ENCODE assay signal across 25 mouse cellular contexts in the genomic region with DNA sequence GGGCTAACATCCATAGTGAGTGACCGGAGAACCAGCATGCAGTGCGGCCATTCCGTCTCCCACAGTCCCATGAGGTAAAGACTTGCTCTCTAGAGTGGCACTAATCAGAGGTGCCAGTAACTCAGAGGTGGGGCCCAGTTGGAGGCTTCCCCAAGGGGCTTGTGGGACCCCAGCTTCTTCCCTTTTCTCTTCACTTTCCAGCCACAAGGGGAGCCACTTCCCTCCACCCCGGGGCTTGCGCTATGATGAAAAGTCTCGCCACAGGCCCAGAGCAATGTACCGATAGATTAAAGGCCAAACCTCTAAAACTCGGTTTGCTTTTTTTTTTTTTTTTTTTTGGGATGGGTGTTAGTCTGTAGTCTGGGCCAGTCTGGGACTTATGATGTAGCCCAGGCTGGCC. TPM values are rescaled to one million over a fixed set of nuclear protein-coding genes. Genes with fewer than 3 reads are reported as not detected.
A peak's percentile ranks its signal among the peaks of the same experiment; 100 is the strongest.
DNase-seq lines count a peak whose midpoint lies in the region; ATAC-seq and TF ChIP-seq lines count a peak whose summit lies in the region.
"Had no signal": no experiment of that assay in that cellular context is flagged by ENCODE, and none has a peak within 500 bp of the region (broad histone marks: within the 10 kb centered on the region; RNA-seq: fewer than 3 reads in every experiment).

No protein-coding gene starts in this region.

- peak; percentile 41; the same call in 1 of the 2 replicates for ATAC-seq in neutrophil, adult 5-6 weeks (ENCODE audit: extremely low read depth, insufficient number of reproducible peaks, low FRiP score, poor library complexity, severe bottlenecking)
- no peak for ATAC-seq in hindbrain, embryonic 13.5 days (ENCODE audit: low FRiP score)
- ATAC-seq: forebrain, embryonic 13.5 days; hindbrain, postnatal 0 days; intestine, embryonic 16.5 days; lung, postnatal 0 days had no signal

- no peaks in the 10 kb centered on the region for H3K36me3 ChIP-seq in hindbrain, embryonic 13.5 days
- H3K36me3 ChIP-seq: heart, embryonic 12.5 days; hindbrain, embryonic 10.5 days; limb, embryonic 13.5 days; liver, embryonic 15.5 days; midbrain, embryonic 12.5 days had no signal

- DNase-seq in layer of hippocampus, adult 2 months (ENCODE audit: low spot score in 2 of 2) = no peak
- no peak for DNase-seq in layer of hippocampus, postnatal 36 days
- peak; percentile 48 for DNase-seq in spleen, postnatal 36 days (ENCODE audit: low spot score in 2 of 2)
- DNase-seq in spleen, postnatal 4 days (ENCODE audit: low spot score in 2 of 2) = no peak
- DNase-seq in ZHBTc4 (ENCODE audit: low read depth, low spot score) = peak; percentile 12
- DNase-seq in adrenal gland, adult (ENCODE audit: inconsistent age in 2 of 2, low spot score in 1 of 2) = no peak
- DNase-seq: adrenal gland, adult 8-10 months; cerebellum, adult 2 months; cerebellum, postnatal 36 days; heart, postnatal 10 days; kidney, postnatal 25 days; right cerebral cortex, postnatal 14 days had no signal

- no peak overlapping the region for H3K9ac ChIP-seq in hindbrain, embryonic 13.5 days
- H3K9ac ChIP-seq: forebrain, embryonic 13.5 days; heart, embryonic 12.5 days; limb, embryonic 13.5 days; liver, embryonic 15.5 days; midbrain, embryonic 12.5 days had no signal

- H3K27ac ChIP-seq in layer of hippocampus, adult 2 months = peak overlapping the region; percentile 21; the same call in 1 of the 2 replicates
- H3K27ac ChIP-seq in hindbrain, embryonic 13.5 days = no peak overlapping the region
- H3K27ac ChIP-seq: forebrain, embryonic 13.5 days; hindbrain, embryonic 10.5 days; hindbrain, postnatal 0 days; limb, embryonic 13.5 days; liver, embryonic 15.5 days; macrophage; midbrain, embryonic 12.5 days had no signal

- no peak overlapping the region for H3K4me2 ChIP-seq in hindbrain, embryonic 13.5 days
- H3K4me2 ChIP-seq: forebrain, embryonic 13.5 days; heart, embryonic 12.5 days; limb, embryonic 13.5 days; liver, embryonic 15.5 days; midbrain, embryonic 12.5 days had no signal

- H3K4me3 ChIP-seq in layer of hippocampus, adult 2 months = no peak overlapping the region
- H3K4me3 ChIP-seq in hindbrain, embryonic 13.5 days = no peak overlapping the region
- H3K4me3 ChIP-seq: forebrain, embryonic 13.5 days; heart, embryonic 12.5 days; hindbrain, embryonic 10.5 days; limb, embryonic 13.5 days; liver, embryonic 15.5 days; midbrain, embryonic 12.5 days had no signal

- WGBS in hindbrain, embryonic 13.5 days = 94% methylated on average over 8 of the region's 8 CpGs

- H3K4me1 ChIP-seq in hindbrain, embryonic 13.5 days (replicated peaks) = no peaks in the 10 kb centered on the region
- H3K4me1 ChIP-seq: heart, embryonic 12.5 days; limb, embryonic 13.5 days; liver, embryonic 15.5 days; midbrain, embryonic 12.5 days had no signal

- peak; percentile 13; the same call in 1 of the 2 replicates for TF ChIP-seq CTCF in layer of hippocampus, adult 2 months (conservative IDR thresholded peaks at IDR 0.05)

- H3K9me3 ChIP-seq in hindbrain, embryonic 13.5 days = no peaks in the 10 kb centered on the region
- H3K9me3 ChIP-seq: forebrain, embryonic 13.5 days; heart, embryonic 12.5 days; hindbrain, embryonic 10.5 days; limb, embryonic 13.5 days; liver, embryonic 15.5 days; midbrain, embryonic 12.5 days had no signal

- no peaks in the 10 kb centered on the region for H3K27me3 ChIP-seq in hindbrain, embryonic 13.5 days
- H3K27me3 ChIP-seq: forebrain, embryonic 13.5 days; heart, embryonic 12.5 days; limb, embryonic 13.5 days; midbrain, embryonic 12.5 days had no signal

RNA-seq across cellular contexts. Expression of gene 1700016K19Rik, which starts 7.8 kb away (rescaled TPM):
- 1 to 10 TPM; 1.5 to 2.1 TPM for total RNA-seq in layer of hippocampus, adult 2 months (2021)
- 1 to 10 TPM; 1.8 to 2.3 TPM for total RNA-seq in layer of hippocampus, postnatal 36 days (2021)
- not detected in 2 replicates for total RNA-seq in neutrophil, adult 5-6 weeks (2017)
- 1.7 and 5.5 TPM in 2 replicates for polyA plus RNA-seq in hindbrain, embryonic 13.5 days (2015; fragmentation: Nextera tagmentation; extraction: Ambion mirVana)
- total RNA-seq: adrenal gland, adult 8-10 months; gastrocnemius, adult 18-20 months; heart, postnatal 10 days had no signal
- polyA plus RNA-seq: liver, embryonic 15.5 days; macrophage had no signal

RNA-seq across cellular contexts. Expression of gene Rflnb, which starts 35.7 kb away (rescaled TPM):
- 1 to 10 TPM; 7.0 to 9.5 TPM for total RNA-seq in layer of hippocampus, adult 2 months (2021)
- total RNA-seq in layer of hippocampus, postnatal 36 days (2021) = 10 to 100 TPM in 1 of 2 experiments, 1 to 10 TPM in 1; 7.9 to 10.2 TPM
- 69.2 and 73.0 TPM in 2 replicates for total RNA-seq in neutrophil, adult 5-6 weeks (2017)
- polyA plus RNA-seq in hindbrain, embryonic 13.5 days (2015; fragmentation: Nextera tagmentation; extraction: Ambion mirVana) = 7.5 and 7.9 TPM in 2 replicates

RNA-seq across cellular contexts. Expression of gene Rph3al, which starts 53.7 kb away (rescaled TPM):
- 1 to 10 TPM; 4.8 to 6.3 TPM for total RNA-seq in layer of hippocampus, adult 2 months (2021)
- 1 to 10 TPM; 6.6 to 8.6 TPM for total RNA-seq in layer of hippocampus, postnatal 36 days (2021)
- 6.6 and 7.9 TPM in 2 replicates for total RNA-seq in neutrophil, adult 5-6 weeks (2017)
- polyA plus RNA-seq in hindbrain, embryonic 13.5 days (2015; fragmentation: Nextera tagmentation; extraction: Ambion mirVana) = 2.2 and 2.5 TPM in 2 replicates
- polyA plus RNA-seq: macrophage had no signal

Comparison
In these comparisons a context has a peak if more than half of its experiments do, and no peak if none do; other contexts are left out.
1. DNase-seq: peak in spleen, postnatal 36 days (2 of 2) and ZHBTc4 (single experiment); none in layer of hippocampus, adult 2 months (0 of 2), layer of hippocampus, postnatal 36 days (0 of 2), spleen, postnatal 4 days (0 of 2) and adrenal gland, adult (0 of 2).